Comparison of ENCODE assay signal across 8 mouse cellular contexts in genomic region chr2:62645475-62645874, GRCm38 (mm10). TPM values are rescaled to one million over a fixed set of nuclear protein-coding genes. Genes with fewer than 3 reads are reported as not detected.
DNase-seq lines count a peak whose midpoint lies in the region; ATAC-seq and TF ChIP-seq lines count a peak whose summit lies in the region.

No protein-coding gene starts in this region.

- H3K4me2 ChIP-seq in hindbrain, embryonic 11.5 days (replicated peaks; ENCODE audit: low read depth, low read length), result peak overlapping the region; percentile 74
- peak overlapping the region; percentile 72 for H3K4me2 ChIP-seq in myocyte (ENCODE audit: low read depth)

- H3K27ac ChIP-seq in embryonic fibroblast, embryonic 13.5 days (ENCODE audit: insufficient read depth, low read length), result no peak overlapping the region
- H3K27ac ChIP-seq in hindbrain, embryonic 11.5 days (ENCODE audit: low read depth, low read length), result no peak overlapping the region
- peak overlapping the region; percentile 66 for H3K27ac ChIP-seq in liver, adult 2 months (replicated peaks; ENCODE audit: insufficient read depth, low read depth, low read length)

- H3K9ac ChIP-seq in hindbrain, embryonic 11.5 days (ENCODE audit: low read depth, low read length), result no peak overlapping the region
- peak overlapping the region; percentile 82 for H3K9ac ChIP-seq in liver, adult 2 months (ENCODE audit: low read depth, low read length)

- H3ac ChIP-seq in myocyte (ENCODE audit: control insufficient read depth, insufficient read length), result no peak overlapping the region

- intact Hi-C loops in left cerebral cortex, postnatal 4 days (cut with DNase I), result no loop called here

- no peak for TF ChIP-seq POLR2A in embryonic fibroblast, embryonic 13.5 days (IDR thresholded peaks at IDR 0.05; ENCODE audit: low read depth, low read length)
- TF ChIP-seq POLR2A in liver, adult 2 months (IDR thresholded peaks at IDR 0.05; ENCODE audit: extremely low read depth, insufficient read depth, low read length), result no peak
- TF ChIP-seq POLR2A in myocyte (IDR thresholded peaks at IDR 0.05; ENCODE audit: insufficient read length, low read depth), result no peak

- H3K27me3 ChIP-seq in hindbrain, embryonic 11.5 days (ENCODE audit: control insufficient read depth, insufficient read depth, low read length), result no peaks in the 10 kb centered on the region
- no peaks in the 10 kb centered on the region for H3K27me3 ChIP-seq in liver, adult 2 months (ENCODE audit: control insufficient read depth, insufficient read depth, low read length)
- H3K27me3 ChIP-seq in myocyte (ENCODE audit: control insufficient read depth, insufficient read depth, insufficient read length), result no peaks in the 10 kb centered on the region

- DNase-seq in adrenal gland, postnatal 10 days, result peak; percentile 31
- no peak for DNase-seq in adrenal gland, adult 8-10 months
- DNase-seq in hindbrain, embryonic 11.5 days (ENCODE audit: low spot score), result peak; percentile 36
- no peak for DNase-seq in liver, adult 2 months (ENCODE audit: extremely low read depth, low read depth, low spot score)
- DNase-seq in left cerebral cortex, postnatal 4 days, result no peak
- no peak for DNase-seq in layer of hippocampus, adult 9-10 months (ENCODE audit: low spot score)

- peaks cover 5% of the 10 kb centered on the region; the same call in 1 of the 2 replicates for H3K79me2 ChIP-seq in liver, adult 2 months (ENCODE audit: control insufficient read depth, insufficient read depth, low read length)
- H3K79me2 ChIP-seq in myocyte (ENCODE audit: control insufficient read depth, insufficient read depth), result no peaks in the 10 kb centered on the region

- peaks cover 6% of the 10 kb centered on the region; the same call in 1 of the 2 replicates for H3K4me1 ChIP-seq in embryonic fibroblast, embryonic 13.5 days (ENCODE audit: control insufficient read depth, insufficient read depth, low read length)
- 0 out of 2 replicates have a peak, but pooled peaks cover 3% of the 10 kb centered on the region for H3K4me1 ChIP-seq in hindbrain, embryonic 11.5 days (replicated peaks; ENCODE audit: control insufficient read depth, insufficient read depth, low read length)
- peaks cover 9% of the 10 kb centered on the region; the same call in 1 of the 2 replicates for H3K4me1 ChIP-seq in liver, adult 2 months (ENCODE audit: control insufficient read depth, insufficient read depth, low read length)

- no peaks in the 10 kb centered on the region for H3K9me3 ChIP-seq in hindbrain, embryonic 11.5 days (ENCODE audit: control insufficient read depth, low read length)

- peak; percentile 17; the same call in 1 of the 2 replicates for ATAC-seq in hindbrain, embryonic 11.5 days (ENCODE audit: low FRiP score)

- H3K36me3 ChIP-seq in hindbrain, embryonic 11.5 days (ENCODE audit: control insufficient read depth, insufficient read depth, low read length), result no peaks in the 10 kb centered on the region
- no peaks in the 10 kb centered on the region for H3K36me3 ChIP-seq in liver, adult 2 months (ENCODE audit: control insufficient read depth, insufficient read depth, low read length)
- no peaks in the 10 kb centered on the region for H3K36me3 ChIP-seq in myocyte (ENCODE audit: control insufficient read depth, insufficient read depth)

- H3K4me3 ChIP-seq in embryonic fibroblast, embryonic 13.5 days (ENCODE audit: insufficient read depth, low read length), result peak overlapping the region; percentile 52
- peak overlapping the region; percentile 44 for H3K4me3 ChIP-seq in hindbrain, embryonic 11.5 days (ENCODE audit: low read depth, low read length)
- H3K4me3 ChIP-seq in liver, adult 2 months (ENCODE audit: insufficient read depth, low read depth, low read length), result peak overlapping the region; percentile 78
- H3K4me3 ChIP-seq in myocyte, result peak overlapping the region; percentile 31

- WGBS in hindbrain, embryonic 11.5 days, result 35% methylated on average over 12 of the region's 12 CpGs
- 12% methylated on average over 12 of the region's 12 CpGs for WGBS in liver, adult 2 months

- no peak for TF ChIP-seq CTCF in embryonic fibroblast, embryonic 13.5 days (IDR thresholded peaks at IDR 0.05; ENCODE audit: borderline replicate concordance, insufficient read depth, low read length)
- no peak for TF ChIP-seq CTCF in liver, adult 2 months (IDR thresholded peaks at IDR 0.05; ENCODE audit: low read depth, low read length)

TF ChIP-seq in myocyte, 11 proteins besides CTCF, POLR2A, EP300 and RAD21:
- no peak for TF ChIP-seq TCF3 (IDR thresholded peaks at IDR 0.05; ENCODE audit: insufficient read length, low read depth)

RNA-seq across cellular contexts. Expression of gene Ifih1, which starts 0.6 kb away (rescaled TPM):
- 1 to 10 TPM; 5.8 to 8.1 TPM for total RNA-seq in adrenal gland, postnatal 10 days (2021)
- 10 to 100 TPM; 11.9 to 13.4 (median 12.8) TPM for total RNA-seq in adrenal gland, adult 8-10 months (2022)
- polyA plus RNA-seq in embryonic fibroblast, embryonic 13.5 days (2011; ENCODE audit: insufficient read length, low read depth, missing spikeins), result 9.2 and 10.8 TPM in 2 replicates
- 1.2 and 1.9 TPM in 2 replicates for polyA plus RNA-seq in hindbrain, embryonic 11.5 days (2014; fragmentation: Nextera tagmentation; extraction: Ambion mirVana)
- 21.0 and 27.9 TPM in 2 replicates for total RNA-seq in liver, adult 2 months (2014; rRNA removed)
- 6.0 and 7.4 TPM in 2 replicates for polyA plus RNA-seq in liver, adult 2 months (2012; rRNA removed)
- 0.32 TPM for polyA plus RNA-seq in myocyte (2012; fragmentation: generic; extraction: Trizol)
- 1 to 10 TPM; 2.1 to 2.2 TPM for total RNA-seq in left cerebral cortex, postnatal 4 days (2021)

RNA-seq across cellular contexts. Expression of gene Gca, which starts 18.6 kb away (rescaled TPM):
- 1 to 10 TPM; 1.1 to 2.8 TPM for total RNA-seq in adrenal gland, postnatal 10 days (2021)
- 1 to 10 TPM; 2.8 to 7.5 (median 3.5) TPM for total RNA-seq in adrenal gland, adult 8-10 months (2022)
- 4.4 and 7.7 TPM in 2 replicates for polyA plus RNA-seq in embryonic fibroblast, embryonic 13.5 days (2011; ENCODE audit: insufficient read length, low read depth, missing spikeins)
- 2.2 and 2.8 TPM in 2 replicates for polyA plus RNA-seq in hindbrain, embryonic 11.5 days (2014; fragmentation: Nextera tagmentation; extraction: Ambion mirVana)
- total RNA-seq in liver, adult 2 months (2014; rRNA removed), result 3.0 and 4.9 TPM in 2 replicates
- 4.0 TPM in 2 replicates for polyA plus RNA-seq in liver, adult 2 months (2012; rRNA removed)
- polyA plus RNA-seq in myocyte (2012; fragmentation: generic; extraction: Trizol), result 0.13 TPM
- total RNA-seq in left cerebral cortex, postnatal 4 days (2021), result 1 to 10 TPM; 5.6 to 7.5 TPM

Comparison
In these comparisons a context has a peak if more than half of its experiments do, and no peak if none do; other contexts are left out.
1. DNase-seq: peak in adrenal gland, postnatal 10 days (single experiment) and hindbrain, embryonic 11.5 days (single experiment); none in adrenal gland, adult 8-10 months (single experiment), liver, adult 2 months (single experiment), left cerebral cortex, postnatal 4 days (single experiment) and layer of hippocampus, adult 9-10 months (single experiment).
2. Peak in every context shown above with its lines, with median percentiles within 50 percentile points of each other: H3K4me3 ChIP-seq.